Mouse (Mus musculus) liver, embryonic 13.5 days (tissue): ENCODE measurements around the gene Inpp4b. TPM values are rescaled to one million over a fixed set of nuclear protein-coding genes. Genes with fewer than 3 reads are reported as not detected.

Experiments
- ATAC-seq: fragments of 200-750 bp; cut with Nextera tagmentation; 2 replicates; pipeline ENCODE4 v1.8.0; 2017; ENCODE audit warnings: low read depth, mild to moderate bottlenecking, moderate number of reproducible peaks, moderate library complexity
- DNase-seq: peaks from one replicate; pipeline ENCODE4 v3.0.0; 2022
- H3K27ac ChIP-seq: fragments of 300-500 bp; sonication (generic); 2 replicates; pipeline ENCODE4 v1.5.1; 2015; ENCODE audit warnings: moderate library complexity, mild to moderate bottlenecking, inconsistent platforms
- H3K27me3 ChIP-seq: fragments of 300-500 bp; sonication (generic); 2 replicates; pipeline ENCODE4 v1.6.1; 2015; ENCODE audit warnings: mild to moderate bottlenecking, inconsistent platforms
- H3K36me3 ChIP-seq: fragments of 300-500 bp; sonication (generic); 2 replicates; pipeline ENCODE4 v1.6.1; 2015; ENCODE audit warnings: mild to moderate bottlenecking, inconsistent platforms
- H3K4me1 ChIP-seq: fragments of 300-500 bp; sonication (generic); replicated peaks from 2 replicates; pipeline ENCODE4 v1.6.1; 2015; ENCODE audit warnings: inconsistent platforms
- H3K4me2 ChIP-seq: fragments of 300-500 bp; sonication (generic); 2 replicates; pipeline ENCODE4 v1.6.1; 2015; ENCODE audit warnings: inconsistent platforms, mild to moderate bottlenecking, moderate library complexity
- H3K4me3 ChIP-seq: fragments of 300-500 bp; sonication (generic); replicated peaks from 2 replicates; pipeline ENCODE4 v1.5.1; 2015; ENCODE audit warnings: mild to moderate bottlenecking, inconsistent platforms
- H3K9ac ChIP-seq: fragments of 300-500 bp; sonication (generic); 2 replicates; pipeline ENCODE4 v1.6.1; 2015; ENCODE audit warnings: mild to moderate bottlenecking, inconsistent platforms
- H3K9me3 ChIP-seq: fragments of 300-500 bp; sonication (generic); replicated peaks from 2 replicates; pipeline ENCODE4 v1.6.1; 2016; ENCODE audit warnings: inconsistent platforms
- WGBS: fragments of 180-500 bp; shearing (Covaris S2); methylation state at CpG from one replicate; pipeline ENCODE4 v1.1.7; 2015; ENCODE audit not compliant: insufficient replicate concordance; 5-methylcytosine and 5-hydroxymethylcytosine counted together
- polyA plus RNA-seq: library from polyadenylated mRNA; unstranded; fragments of >200 nt; fragmentation: Nextera tagmentation; extraction: Ambion mirVana; gene quantifications from 2 replicates; pipeline ENCODE4 v1.2.1, GENCODE M21; 2015

Gene Inpp4b
- polyA plus RNA-seq, 1 experiment from 2014 or later, result 2.2 TPM

GRCm38 (mm10) chr8:81736103-81736502 lies 393.7 kb downstream of the Inpp4b start:
- no peak overlapping the region for H3K4me3 ChIP-seq
- WGBS, result 78% methylated on average over 1 of the region's 1 CpGs
- ATAC-seq, result no peak

DNA sequence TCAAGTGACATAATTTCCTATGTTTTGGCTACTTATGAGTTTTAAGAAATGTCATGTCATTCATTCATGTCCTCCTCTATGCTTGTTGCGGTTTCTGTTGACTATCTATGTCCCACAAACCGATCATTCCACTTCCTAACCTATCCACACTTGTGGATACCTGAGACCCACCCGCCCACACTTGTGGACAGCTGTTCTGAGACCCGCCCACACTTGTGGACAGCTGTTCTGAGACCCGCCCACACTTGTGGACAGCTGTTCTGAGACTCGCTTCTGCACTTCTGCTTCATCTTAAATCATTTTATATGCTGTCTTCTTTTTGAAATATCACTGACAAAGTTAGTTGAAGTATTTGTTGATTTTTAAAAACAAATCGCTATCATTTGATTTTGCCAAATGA lies 400.2 kb downstream of the Inpp4b start:
- H3K27ac ChIP-seq, result no peak overlapping the region
- H3K27me3 ChIP-seq, result no peaks in the 10 kb centered on the region
- no peak overlapping the region for H3K9ac ChIP-seq
- no peaks in the 10 kb centered on the region for H3K9me3 ChIP-seq
- 59% methylated on average over 7 of the region's 7 CpGs for WGBS
- no peaks in the 10 kb centered on the region for H3K4me1 ChIP-seq
- no peaks in the 10 kb centered on the region for H3K36me3 ChIP-seq
- no peak overlapping the region for H3K4me3 ChIP-seq
- no peak overlapping the region for H3K4me2 ChIP-seq
- DNase-seq (no peak), ATAC-seq (no peak)

More at GRCm38 (mm10) chr8:81736103-81736502, 393.7 kb downstream of the Inpp4b start:
- Histone ChIP-seq H3K36me3 (no peaks in the 10 kb centered on the region), H3K9ac (no peak overlapping the region), H3K4me1 (no peaks in the 10 kb centered on the region), H3K4me2 (no peak overlapping the region), H3K27ac (no peak overlapping the region), H3K9me3 (no peaks in the 10 kb centered on the region), H3K27me3 (no peaks in the 10 kb centered on the region)
- DNase-seq, result no peak

- no peaks in the 10 kb centered on the region for H3K27me3 ChIP-seq
- H3K4me2 ChIP-seq, result no peak overlapping the region
- no peak overlapping the region for H3K4me3 ChIP-seq
- no peak for ATAC-seq
- no peaks in the 10 kb centered on the region for H3K4me1 ChIP-seq
- 51% methylated on average over 3 of the region's 3 CpGs for WGBS
- DNase-seq, result no peak
- no peaks in the 10 kb centered on the region for H3K36me3 ChIP-seq
- H3K9me3 ChIP-seq, result no peaks in the 10 kb centered on the region
- H3K9ac ChIP-seq, result no peak overlapping the region
- no peak overlapping the region for H3K27ac ChIP-seq
Observed at GRCm38 (mm10) chr8:81743040-81743439, 400.7 kb downstream of the Inpp4b start.

DNA sequence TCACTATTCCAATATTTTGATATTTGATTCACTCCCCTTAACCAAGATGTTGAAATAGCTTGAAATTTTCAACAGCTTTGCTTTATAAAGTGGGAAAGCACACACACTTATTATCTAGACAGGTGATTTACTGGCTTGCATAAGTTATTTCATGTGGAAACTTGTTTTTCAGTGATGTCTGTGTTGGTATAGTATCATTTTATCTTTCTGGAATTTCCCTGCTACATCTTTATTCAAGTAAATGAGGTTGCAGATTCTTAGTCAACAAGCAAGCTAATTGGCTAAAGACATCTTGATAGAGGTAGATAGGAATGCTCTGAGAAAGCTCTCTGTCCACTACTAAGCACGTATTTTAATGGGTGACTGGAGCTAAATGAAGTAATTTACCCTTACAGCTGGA lies 403.1 kb downstream of the Inpp4b start:
- H3K4me2 ChIP-seq, result no peak overlapping the region
- no peak overlapping the region for H3K27ac ChIP-seq
- no peaks in the 10 kb centered on the region for H3K27me3 ChIP-seq
- no peaks in the 10 kb centered on the region for H3K4me1 ChIP-seq
- DNase-seq, result no peak
- H3K9me3 ChIP-seq, result no peaks in the 10 kb centered on the region
- no peak overlapping the region for H3K4me3 ChIP-seq
- H3K36me3 ChIP-seq, result no peaks in the 10 kb centered on the region
- no peak for ATAC-seq
- no peak overlapping the region for H3K9ac ChIP-seq
- WGBS, result 58% methylated on average over 1 of the region's 1 CpGs

DNA sequence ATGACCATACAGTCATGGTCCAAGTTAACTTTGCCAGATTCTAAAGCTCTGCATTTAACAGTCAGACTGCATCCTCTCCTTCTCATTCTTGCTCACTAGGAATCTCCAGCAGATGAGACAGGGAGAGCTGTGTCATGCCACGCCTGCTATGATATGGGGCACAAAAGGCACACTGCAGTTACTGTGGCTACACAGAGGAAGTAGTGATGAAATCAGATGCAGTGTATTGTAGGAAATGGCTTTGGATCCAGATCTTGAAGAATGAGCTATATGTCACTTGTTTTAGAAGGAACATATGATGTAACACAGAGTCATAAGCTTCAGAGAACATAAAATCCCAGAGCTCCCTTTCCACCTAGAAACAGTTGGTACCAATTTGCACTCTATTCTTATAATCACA lies 408.8 kb downstream of the Inpp4b start:
- 28% methylated on average over 1 of the region's 1 CpGs for WGBS
- no peaks in the 10 kb centered on the region for H3K9me3 ChIP-seq
- no peaks in the 10 kb centered on the region for H3K4me1 ChIP-seq
- no peaks in the 10 kb centered on the region for H3K27me3 ChIP-seq
- H3K27ac ChIP-seq, result no peak overlapping the region
- H3K4me2 ChIP-seq, result no peak overlapping the region
- H3K9ac ChIP-seq, result no peak overlapping the region
- H3K4me3 ChIP-seq, result no peak overlapping the region
- DNase-seq, result no peak
- H3K36me3 ChIP-seq, result no peaks in the 10 kb centered on the region
- no peak for ATAC-seq

- DNase-seq (no peak), ATAC-seq (no peak)
- H3K27me3 ChIP-seq, result no peaks in the 10 kb centered on the region
- WGBS, result 36% methylated on average over 3 of the region's 3 CpGs
- H3K4me3 ChIP-seq, result no peak overlapping the region
- no peaks in the 10 kb centered on the region for H3K9me3 ChIP-seq
- no peaks in the 10 kb centered on the region for H3K36me3 ChIP-seq
- 0 out of 2 replicates have a peak, but pooled peaks cover 3% of the 10 kb centered on the region for H3K4me1 ChIP-seq
- no peak overlapping the region for H3K9ac ChIP-seq
- no peak overlapping the region for H3K4me2 ChIP-seq
- H3K27ac ChIP-seq, result no peak overlapping the region
Observed at GRCm38 (mm10) chr8:81756663-81757062, 414.3 kb downstream of the Inpp4b start.

DNA sequence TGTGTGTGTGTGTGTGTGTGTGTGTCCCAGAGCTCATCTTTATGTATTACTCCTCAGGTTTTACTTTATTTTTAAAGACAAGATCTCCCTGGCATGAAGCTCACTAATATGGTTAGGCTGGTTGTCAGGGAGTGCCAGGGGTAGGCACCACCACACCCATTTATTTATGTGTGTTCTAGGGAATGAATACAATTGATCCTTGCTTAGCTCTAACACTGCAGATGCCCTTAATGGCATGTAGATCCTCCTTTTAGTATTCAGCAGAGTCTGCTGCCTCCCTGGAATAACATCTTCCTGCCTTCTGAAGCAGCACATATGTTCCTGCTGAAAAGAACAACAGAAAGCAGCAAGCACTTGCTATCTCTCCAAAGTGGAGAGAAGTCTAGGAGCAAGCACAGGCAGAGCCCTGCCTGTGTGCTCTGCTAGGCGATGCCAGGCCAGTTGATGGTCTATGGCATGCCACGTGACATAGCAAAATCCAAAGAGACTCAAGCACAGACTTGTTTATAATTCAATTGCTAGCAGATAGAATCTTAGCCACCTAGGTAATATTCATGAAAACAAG lies 415.3 kb downstream of the Inpp4b start:
- H3K9me3 ChIP-seq, result no peaks in the 10 kb centered on the region
- no peaks in the 10 kb centered on the region for H3K27me3 ChIP-seq
- H3K4me1 ChIP-seq, result 0 out of 2 replicates have a peak, but pooled peaks cover 3% of the 10 kb centered on the region
- no peak for ATAC-seq
- H3K4me2 ChIP-seq, result no peak overlapping the region
- H3K9ac ChIP-seq, result no peak overlapping the region
- no peaks in the 10 kb centered on the region for H3K36me3 ChIP-seq
- WGBS, result 68% methylated on average over 2 of the region's 2 CpGs
- no peak overlapping the region for H3K4me3 ChIP-seq
- no peak overlapping the region for H3K27ac ChIP-seq
- DNase-seq, result no peak

DNA sequence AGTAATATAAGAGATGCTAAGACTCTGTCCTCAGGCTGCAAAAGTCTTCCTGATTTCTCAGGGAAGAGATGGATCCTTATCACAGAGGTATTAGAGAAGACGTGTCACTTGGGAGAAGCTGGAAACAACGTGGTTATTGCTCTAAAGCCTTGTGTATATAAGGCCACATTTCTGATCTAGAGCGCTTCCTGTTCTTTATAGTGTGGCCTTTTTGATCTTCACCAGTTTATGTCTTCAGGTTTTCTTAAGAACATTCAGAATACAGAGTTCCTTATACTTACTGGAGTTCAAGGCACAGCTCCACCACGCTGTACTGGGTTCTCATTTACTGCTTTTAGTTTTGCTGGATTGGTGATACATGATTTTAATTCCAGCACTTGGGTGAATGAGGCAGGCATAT lies 419.1 kb downstream of the Inpp4b start:
- peaks cover 12% of the 10 kb centered on the region for H3K4me1 ChIP-seq
- no peak overlapping the region for H3K4me2 ChIP-seq
- no peaks in the 10 kb centered on the region for H3K27me3 ChIP-seq
- H3K27ac ChIP-seq, result no peak overlapping the region
- no peak for DNase-seq
- ATAC-seq, result no peak
- no peak overlapping the region for H3K4me3 ChIP-seq
- WGBS, result 63% methylated on average over 4 of the region's 4 CpGs
- H3K36me3 ChIP-seq, result no peaks in the 10 kb centered on the region
- H3K9me3 ChIP-seq, result no peaks in the 10 kb centered on the region
- H3K9ac ChIP-seq, result no peak overlapping the region

GRCm38 (mm10) chr8:81766033-81766432 lies 423.7 kb downstream of the Inpp4b start:
- H3K9ac ChIP-seq, result no peak overlapping the region
- no peaks in the 10 kb centered on the region for H3K36me3 ChIP-seq
- H3K27me3 ChIP-seq, result no peaks in the 10 kb centered on the region
- ATAC-seq (peak; percentile 80), DNase-seq (peak; percentile 8)
- peaks cover 29% of the 10 kb centered on the region for H3K4me1 ChIP-seq
- H3K4me2 ChIP-seq, result no peak overlapping the region
- WGBS, result 18% methylated on average over 5 of the region's 5 CpGs
- H3K4me3 ChIP-seq, result no peak overlapping the region
- H3K9me3 ChIP-seq, result no peaks in the 10 kb centered on the region
- H3K27ac ChIP-seq, result no peak overlapping the region; the same call in 1 of the 2 replicates

DNA sequence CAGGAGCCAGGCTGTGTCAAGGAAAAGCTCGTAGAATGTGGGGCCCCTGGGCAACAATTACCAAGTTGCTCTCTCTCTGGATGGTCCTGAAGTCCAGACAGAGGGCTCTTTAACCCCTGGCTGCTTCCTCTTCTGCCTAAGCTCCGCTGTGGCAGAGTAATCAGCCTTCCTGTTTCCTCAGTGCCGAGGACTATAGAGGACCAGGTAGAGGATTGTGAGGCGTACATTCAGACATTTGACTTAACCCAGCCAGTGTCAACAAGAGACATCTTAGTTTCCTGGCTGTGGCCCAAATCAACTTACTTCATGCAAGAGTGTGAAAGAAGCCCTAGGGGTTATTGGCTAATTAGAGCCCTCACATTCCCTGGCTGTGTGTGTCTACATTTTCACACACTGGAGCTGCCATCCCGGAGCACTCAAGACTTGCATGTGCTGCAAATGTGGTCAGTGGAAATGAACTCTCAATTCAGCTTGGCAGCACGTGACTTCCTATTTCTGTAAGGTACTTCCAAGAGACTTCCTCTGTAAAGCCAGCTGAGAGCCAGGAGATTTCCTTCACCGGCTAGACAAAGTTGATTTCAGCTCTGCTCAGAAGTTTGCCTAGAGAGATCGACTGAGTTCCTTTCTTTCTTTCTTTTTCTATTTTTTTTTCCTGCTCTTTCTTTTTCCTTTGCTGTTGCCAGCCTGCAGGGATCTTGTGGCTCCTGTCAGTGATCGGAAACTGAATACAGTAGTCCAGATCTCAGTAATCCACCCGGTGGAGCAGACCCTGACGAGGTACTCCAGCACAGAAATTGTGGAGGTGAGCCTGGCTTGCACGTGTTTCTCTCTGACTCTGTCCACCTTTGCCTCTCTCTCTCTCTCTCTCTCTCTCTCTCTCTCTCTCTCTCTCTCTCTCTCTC lies 425.3 kb downstream of the Inpp4b start:
- Histone ChIP-seq H3K9ac (peak overlapping the region; percentile 47; the same call in 1 of the 2 replicates), H3K4me1 (peaks cover 32% of the 10 kb centered on the region), H3K4me2 (peak overlapping the region; percentile 52), H3K36me3 (no peaks in the 10 kb centered on the region), H3K9me3 (no peaks in the 10 kb centered on the region), H3K27me3 (no peaks in the 10 kb centered on the region), H3K4me3 (peak overlapping the region; percentile 36), H3K27ac (peak overlapping the region; percentile 55)
- no peak for DNase-seq
- 5% methylated on average over 12 of the region's 12 CpGs for WGBS
- ATAC-seq, result peak; percentile 54

DNA sequence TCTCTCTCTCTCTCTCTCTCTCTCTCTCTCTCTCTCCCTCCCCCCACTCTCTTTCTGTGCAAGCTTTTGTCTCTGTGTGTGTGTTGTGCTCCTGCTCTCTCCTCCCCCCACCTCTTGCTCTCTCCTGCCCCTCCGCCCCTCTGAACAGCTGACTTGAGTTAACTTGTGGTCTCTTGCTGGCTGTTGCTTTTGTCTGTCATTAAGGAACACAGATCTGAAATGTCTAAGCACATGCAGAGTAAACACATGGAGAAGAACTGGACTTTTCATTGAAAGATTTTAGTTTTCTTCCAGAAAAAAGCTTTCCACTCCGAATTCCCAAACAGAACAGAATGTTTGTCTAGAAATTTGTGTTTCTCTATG lies 425.9 kb downstream of the Inpp4b start:
- Histone ChIP-seq H3K27me3 (no peaks in the 10 kb centered on the region), H3K9ac (0 out of 2 replicates have a peak overlapping the region, but pooled peaks have one; percentile 47), H3K4me3 (no peak overlapping the region; the same call in 1 of the 2 replicates), H3K4me2 (peak overlapping the region; percentile 52), H3K36me3 (no peaks in the 10 kb centered on the region), H3K9me3 (no peaks in the 10 kb centered on the region), H3K4me1 (peaks cover 38% of the 10 kb centered on the region), H3K27ac (no peak overlapping the region)
- no peak for DNase-seq
- no peak for ATAC-seq
- 36% methylated on average over 2 of the region's 2 CpGs for WGBS
